Mouse (Mus musculus): ENCODE measurements around the gene Pold1.

- TF ChIP-seq CTCF (IDR thresholded peaks at IDR 0.05; ENCODE audit: insufficient read depth, low read length) (no peak), POLR2A (IDR thresholded peaks at IDR 0.05; ENCODE audit: borderline replicate concordance, extremely low read depth, low read depth, low read length) (no peak)
These were observed 56.4 kb downstream of the Pold1 start for GRCm38 (mm10) chr7:44492166-44492826.
